Mouse (Mus musculus) T-helper 17 cell (primary cell): ENCODE measurements at regions not wholly inside any gene's neighbourhood (a gene's known extent, or its start where the extent isn't known, plus 50 kb on each side); places are given as distances from the start of the nearest gene placed in this dataset.
"Not testable (repeated sequence)": the region's sequence is repeated elsewhere in the genome, so short reads cannot be mapped to it uniquely, and the experiment has no call there.

Source experiments
- in situ Hi-C, 2 experiments: fragments of 300-600 bp; cut with MboI, MseI; formaldehyde crosslinking; loops; 1 replicate in 1 of 2; 2 replicates in 1 of 2; pipeline ENCODE4 v1.15.1; 2025; ENCODE audit warnings: high pct_unique_total_duplicates in 2 of 2

- in situ Hi-C loops, result no loop called here
Measured at GRCm38 (mm10) chr1:5220668-5221408, 413.1 kb downstream of the Gm37988 start.

- in situ Hi-C loops, result no loop called here
Measured at GRCm38 (mm10) chr1:5227866-5228265, 420.2 kb downstream of the Gm37988 start.

GRCm38 (mm10) chr1:5231218-5231617 lies 423.5 kb downstream of the Gm37988 start:
- in situ Hi-C loops, result loop anchor here in 1 of 2 experiments (10.0 kb wide), 1 partner anchor 186 kb away; no protein-coding TSS in a partner anchor

- in situ Hi-C loops, result loop anchor here in 1 of 2 experiments (10.0 kb wide), 1 partner anchor 187 kb away; no protein-coding TSS in a partner anchor
Measured at GRCm38 (mm10) chr1:5231961-5232846, 424.5 kb downstream of the Gm37988 start.

- in situ Hi-C loops, result loop anchor here in 1 of 2 experiments (10.0 kb wide), 1 partner anchor 188 kb away; no protein-coding TSS in a partner anchor
Measured at GRCm38 (mm10) chr1:5232847-5233245, 425.2 kb downstream of the Gm37988 start.

GRCm38 (mm10) chr1:5243186-5243585 lies 435.5 kb downstream of the Gm37988 start:
- in situ Hi-C loops, result no loop called here

- in situ Hi-C loops, result not testable (repeated sequence)
Measured at GRCm38 (mm10) chr1:5260874-5261273, 453.2 kb downstream of the Gm37988 start.

GRCm38 (mm10) chr1:5261297-5261696 lies 453.6 kb downstream of the Gm37988 start:
- in situ Hi-C loops, result not testable (repeated sequence)

GRCm38 (mm10) chr1:5273938-5274337 lies 466.2 kb downstream of the Gm37988 start:
- in situ Hi-C loops, result no loop called here

GRCm38 (mm10) chr1:5294570-5294969 lies 486.9 kb downstream of the Gm37988 start:
- in situ Hi-C loops, result no loop called here

GRCm38 (mm10) chr1:5297627-5298026 lies 489.9 kb downstream of the Gm37988 start:
- in situ Hi-C loops, result no loop called here

GRCm38 (mm10) chr1:5311656-5312055 lies 504.0 kb downstream of the Gm37988 start:
- in situ Hi-C loops, result no loop called here

GRCm38 (mm10) chr1:5315839-5316238 lies 508.1 kb downstream of the Gm37988 start:
- in situ Hi-C loops, result no loop called here

- in situ Hi-C loops, result no loop called here
Measured at GRCm38 (mm10) chr1:5317088-5317487, 509.4 kb downstream of the Gm37988 start.

- in situ Hi-C loops, result no loop called here
Measured at GRCm38 (mm10) chr1:5326311-5326710, 518.6 kb downstream of the Gm37988 start.
